Mouse (Mus musculus) heart, postnatal 10 days (tissue): ENCODE measurements around the gene Slc22a5. TPM values are rescaled to one million over a fixed set of nuclear protein-coding genes. Genes with fewer than 3 reads are reported as not detected.

Experiments used
- DNase-seq, 2 experiments: peaks; one replicate each; pipeline ENCODE4 v3.0.0; 2021
- intact Hi-C: fragments of 180-260 bp; cut with DNase I; formaldehyde crosslinking; loops from one replicate; pipeline ENCODE4 v1.15.1; 2025
- total RNA-seq, 2 experiments: library from RNA; stranded (reverse); gene quantifications; 2 replicates each; pipeline ENCODE4 v1.2.3; 2021

Slc22a5 gene
- total RNA-seq, 2 experiments from 2014 or later = 18.3 to 20.9 TPM

DNA sequence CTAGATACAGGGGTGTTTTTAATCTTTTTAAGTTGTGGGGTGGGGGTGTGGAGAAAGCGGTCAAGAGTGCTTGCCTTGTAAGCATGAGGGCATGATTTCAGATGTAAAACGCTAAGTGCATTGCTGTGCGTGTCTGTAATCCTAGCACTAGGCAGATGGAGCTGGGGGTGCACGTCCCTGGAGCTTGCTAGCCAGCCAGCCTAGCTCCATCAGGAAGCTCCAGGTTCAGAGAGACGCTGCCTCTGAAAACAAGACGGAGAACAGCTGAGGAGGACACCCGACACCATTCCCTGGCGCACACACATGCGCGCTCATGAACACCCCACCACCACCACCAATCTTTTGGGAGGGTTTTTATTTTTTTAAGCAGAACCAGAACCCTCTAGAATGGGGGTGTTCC lies 48.4 kb downstream of the Slc22a5 start:
- DNase-seq = no peak
- intact Hi-C loops = no loop called here

DNA sequence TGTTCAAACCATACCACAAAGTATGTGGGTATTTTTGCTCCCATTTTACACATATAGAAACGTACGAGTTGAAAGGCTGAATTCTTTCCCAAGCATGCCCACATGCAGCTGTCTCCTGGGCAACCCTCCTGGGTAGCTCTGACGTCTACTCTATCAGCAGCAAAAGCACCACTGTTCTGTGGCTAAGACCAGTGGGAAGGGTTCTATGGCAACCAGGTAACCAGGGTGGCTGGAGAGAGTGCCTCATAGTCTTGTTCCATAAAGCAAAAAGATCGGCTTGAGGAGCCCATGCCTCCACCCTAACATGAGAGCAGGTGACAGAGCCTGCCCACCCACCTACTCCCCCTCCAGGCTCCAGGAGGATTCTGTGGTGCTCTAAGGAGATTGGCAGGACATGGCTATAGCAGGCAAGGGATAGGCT lies 49.3 kb downstream of the Slc22a5 start:
- intact Hi-C loops = no loop called here
- no peak for DNase-seq

GRCm38 (mm10) chr11:53841514-53841913 lies 49.9 kb downstream of the Slc22a5 start:
- DNase-seq = no peak
- intact Hi-C loops = no loop called here

- DNase-seq = no peak
- intact Hi-C loops = no loop called here
These were observed 51.5 kb downstream of the Slc22a5 start for GRCm38 (mm10) chr11:53839663-53840642.

DNA sequence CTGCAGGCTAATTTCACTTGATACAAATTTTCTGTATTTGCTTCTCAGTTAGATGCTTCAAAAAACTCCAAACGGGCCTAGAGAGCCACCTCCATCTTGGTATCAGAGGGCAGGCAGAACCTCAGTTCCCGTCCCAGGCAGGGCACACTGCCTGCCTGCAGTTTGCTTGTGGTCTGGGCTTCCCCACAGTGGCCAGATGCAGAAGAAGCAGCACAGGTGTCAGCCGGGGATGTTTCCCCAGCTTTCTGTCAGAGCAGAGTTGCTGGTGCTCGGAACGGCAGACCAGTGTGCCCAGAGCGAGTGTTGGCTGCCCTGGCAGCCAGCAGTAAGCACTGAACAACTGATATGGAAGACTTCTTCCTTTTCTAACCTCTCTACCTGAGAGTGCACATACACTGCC lies 52.3 kb downstream of the Slc22a5 start:
- DNase-seq = no peak
- intact Hi-C loops = no loop called here

- intact Hi-C loops = no loop called here
These were observed 53.7 kb downstream of the Slc22a5 start for GRCm38 (mm10) chr11:53837731-53838130.

DNA sequence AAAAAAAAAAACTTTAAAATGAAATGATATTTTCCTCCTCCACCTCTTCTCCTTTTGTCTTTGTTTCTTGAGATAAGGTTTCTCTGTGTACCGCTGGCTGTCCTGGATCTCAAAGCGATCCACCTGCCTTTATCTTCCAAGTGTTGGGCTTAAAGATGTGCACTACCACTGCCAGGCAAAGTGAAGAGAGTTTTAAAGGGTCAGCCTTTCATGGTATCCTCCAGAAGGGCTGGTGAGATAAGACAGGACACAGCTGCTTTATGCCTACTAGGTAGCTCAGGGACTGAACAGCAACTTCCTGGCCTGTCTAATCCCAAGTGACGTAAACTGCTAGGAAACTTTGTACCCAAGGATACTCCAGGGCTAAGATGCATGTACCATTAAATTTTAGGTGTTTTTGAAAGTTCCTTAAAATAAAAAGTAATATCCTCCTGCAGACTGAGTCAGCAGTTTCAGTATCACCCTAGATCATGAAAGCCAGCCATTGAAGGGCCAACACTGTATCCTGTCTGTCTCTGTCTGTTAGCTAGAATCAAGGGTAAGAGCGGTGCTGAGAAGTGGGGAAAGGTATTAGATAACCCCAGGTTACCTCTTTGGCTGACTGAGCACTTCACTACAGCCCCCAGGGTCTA lies 56.0 kb downstream of the Slc22a5 start:
- intact Hi-C loops = no loop called here
- no peak for DNase-seq

More at GRCm38 (mm10) chr11:53837731-53838130, 53.7 kb downstream of the Slc22a5 start:
- no peak for DNase-seq

GRCm38 (mm10) chr11:53825409-53825808 lies 66.1 kb downstream of the Slc22a5 start:
- no peak for DNase-seq
- intact Hi-C loops = no loop called here

DNA sequence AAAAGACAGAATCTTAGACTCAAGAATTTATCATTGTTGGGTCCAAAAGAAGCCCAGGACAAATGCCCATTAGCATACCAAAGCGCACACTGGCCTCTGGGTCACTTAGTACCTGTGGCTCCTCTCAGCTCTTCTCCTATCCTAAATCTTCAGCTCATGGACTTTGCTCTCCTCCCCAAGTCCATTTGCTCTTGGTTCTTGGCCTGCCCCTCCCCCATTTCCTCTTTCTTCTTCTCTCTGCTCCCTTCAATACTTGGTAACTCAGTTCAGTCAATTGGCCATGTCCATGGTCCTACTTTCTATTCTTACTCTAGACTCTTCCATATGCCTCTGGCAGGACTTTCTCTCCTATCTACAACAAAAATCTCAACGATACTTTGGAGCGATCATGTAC lies 69.5 kb downstream of the Slc22a5 start:
- intact Hi-C loops = no loop called here
- DNase-seq = no peak

DNA sequence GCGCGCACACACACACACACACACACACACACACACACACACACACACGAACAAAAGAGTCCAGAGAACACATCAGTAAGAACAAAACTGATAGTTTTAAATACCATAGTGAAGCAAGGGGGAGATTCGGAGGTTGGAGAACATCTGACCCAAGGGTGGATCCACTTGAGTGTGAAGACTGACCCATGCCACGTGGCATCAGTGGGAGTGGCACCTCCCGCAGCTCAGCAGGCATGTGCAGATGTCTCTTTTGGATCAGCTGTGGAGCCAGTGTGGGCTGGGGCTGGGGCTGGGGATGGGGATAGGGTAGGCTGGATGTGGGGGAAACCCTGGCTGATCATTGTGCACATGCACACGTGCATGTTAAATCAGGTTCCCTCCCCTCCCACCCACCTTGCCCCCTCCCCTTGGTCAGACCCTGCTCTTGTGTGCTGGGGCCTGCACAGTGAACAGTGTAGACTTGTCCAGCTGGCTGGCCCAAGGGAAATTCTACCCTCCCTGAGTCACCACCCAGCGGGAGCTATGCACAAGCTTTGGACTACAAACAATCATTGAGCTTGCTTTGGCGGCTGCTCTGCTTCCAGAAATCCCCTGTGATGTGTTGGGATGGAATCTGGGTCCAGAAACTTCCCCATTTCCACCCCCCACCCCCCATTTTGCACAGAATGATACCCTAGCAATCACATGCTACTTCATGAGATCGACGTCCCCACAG lies 70.1 kb downstream of the Slc22a5 start:
- peak in 1 of 2 experiments; percentile 40 for DNase-seq
- intact Hi-C loops = no loop called here

DNA sequence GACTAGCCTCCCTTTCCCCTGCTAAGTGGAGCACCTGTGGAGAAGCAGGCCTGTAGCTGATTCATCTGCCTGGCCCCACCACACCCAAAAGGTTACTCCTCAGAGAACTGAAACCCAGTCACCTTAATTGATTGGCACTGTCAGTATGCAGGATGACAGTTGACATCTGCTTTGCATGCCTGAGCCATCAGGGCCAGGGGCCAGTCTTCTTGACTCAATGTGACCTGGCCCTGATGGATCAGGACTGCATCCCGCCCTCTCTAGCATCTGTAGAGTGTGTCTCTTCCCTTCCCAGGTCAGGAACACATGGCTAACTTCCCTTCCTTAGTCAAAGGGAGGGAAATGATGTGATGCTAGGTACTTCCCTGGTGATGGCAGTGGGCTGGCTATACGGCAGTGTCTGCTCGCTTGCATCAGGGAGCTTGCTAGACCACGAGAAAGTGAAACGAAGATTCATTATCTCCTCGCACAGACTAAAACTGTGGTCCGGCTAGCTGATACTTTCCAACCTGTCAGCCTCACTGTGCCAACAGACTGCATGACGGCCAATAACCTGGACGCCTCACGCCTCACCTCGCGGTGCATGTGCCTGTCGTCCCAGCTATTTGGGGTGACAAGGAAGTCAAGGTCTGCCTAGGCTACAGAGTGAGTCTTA lies 70.8 kb downstream of the Slc22a5 start:
- intact Hi-C loops = no loop called here
- DNase-seq = no peak

- no peak for DNase-seq
- intact Hi-C loops = no loop called here
These were observed 71.9 kb downstream of the Slc22a5 start for GRCm38 (mm10) chr11:53819511-53819910.

DNA sequence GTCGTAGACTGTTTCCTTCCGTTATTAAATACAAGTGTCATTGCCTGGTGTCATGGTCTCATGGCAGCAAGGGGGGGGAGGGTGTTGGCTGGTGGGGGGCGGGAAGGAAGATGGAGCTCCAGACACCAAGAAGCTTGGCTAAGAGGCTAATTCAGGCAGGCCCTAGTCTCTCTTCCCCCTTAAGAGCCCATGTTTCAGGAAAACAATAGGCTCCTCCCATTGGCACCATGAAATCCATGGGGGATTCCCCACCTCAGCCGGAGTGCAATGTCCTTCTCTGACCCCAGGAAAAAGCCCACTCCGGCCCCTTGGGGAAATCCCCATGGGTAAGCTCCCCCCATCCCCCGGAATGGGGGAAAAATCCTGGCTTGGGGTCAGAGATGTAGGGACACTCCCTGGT lies 72.7 kb downstream of the Slc22a5 start:
- peak in 1 of 2 experiments; percentile 60 for DNase-seq
- intact Hi-C loops = no loop called here

DNA sequence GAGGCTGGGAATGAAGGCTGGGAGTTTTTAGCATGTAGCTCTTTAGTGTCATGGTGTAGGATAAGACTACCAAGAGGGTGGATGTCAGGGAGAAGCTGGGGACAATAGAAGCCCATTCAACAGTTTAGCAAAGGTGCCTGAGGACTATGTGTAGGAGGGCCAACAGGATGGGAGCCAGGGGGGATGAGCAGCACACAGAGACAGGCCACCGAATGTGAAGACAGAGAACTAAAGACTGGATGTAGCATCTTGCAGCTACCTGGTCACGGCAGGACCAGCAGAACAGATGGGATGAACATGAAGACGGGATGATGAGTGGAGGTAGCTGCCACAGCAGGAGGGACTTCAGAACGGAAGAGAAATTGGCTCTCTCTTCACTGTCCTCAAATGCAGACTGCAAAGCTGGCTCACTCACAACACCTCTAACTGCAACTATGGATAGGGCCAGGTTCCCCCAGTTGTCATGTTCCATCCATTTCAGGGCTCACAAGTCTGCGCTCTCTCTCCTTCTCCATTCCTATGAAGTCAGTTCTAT lies 74.6 kb downstream of the Slc22a5 start:
- intact Hi-C loops = no loop called here
- DNase-seq = no peak

DNA sequence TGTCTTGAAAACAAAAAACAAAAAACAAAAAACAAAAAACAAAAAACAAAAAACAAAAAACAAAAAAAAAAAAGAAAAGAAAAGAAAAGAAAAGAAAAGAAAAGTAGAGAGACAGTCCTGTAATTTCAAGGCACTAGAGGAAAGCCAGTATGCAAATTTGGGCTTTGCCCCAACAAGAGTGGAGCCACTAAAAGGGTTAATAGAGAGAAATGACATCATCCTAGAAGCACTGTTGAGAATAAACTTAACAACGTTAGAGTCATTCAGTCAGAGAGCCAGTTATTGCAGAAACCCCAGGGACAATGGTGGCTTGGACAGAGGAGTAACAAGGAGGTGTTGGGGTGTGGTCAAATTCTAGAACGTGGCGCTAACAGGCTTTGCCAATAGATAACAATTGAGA lies 76.7 kb downstream of the Slc22a5 start:
- intact Hi-C loops = no loop called here
- DNase-seq = no peak

Other genes with a start within 250 kb of the Slc22a5 start
- gene Rad50, start 184.3 kb downstream of the Slc22a5 start, total RNA-seq = 10 to 100 TPM in 1 of 2 experiments, 1 to 10 TPM in 1; 10.0 to 11.2 TPM
- not detected for gene Il5, start 170.9 kb downstream of the Slc22a5 start, total RNA-seq
- 10 to 100 TPM; 15.3 to 18.4 TPM for gene Irf1, start 121.6 kb downstream of the Slc22a5 start, total RNA-seq
- gene Gm17334, start 118.5 kb downstream of the Slc22a5 start, total RNA-seq = under 1 TPM in 1 of 2 experiments, not detected in 1; 0.30 TPM
- 1 to 10 TPM; 1.9 to 2.0 TPM for gene Gm12216, start 32.4 kb downstream of the Slc22a5 start, total RNA-seq
- 1 to 10 TPM; 2.1 to 2.2 TPM for gene Slc22a21, start 88.7 kb upstream of the Slc22a5 start, total RNA-seq
- 1 to 10 TPM; 1.9 to 2.2 TPM for gene Slc22a4, start 136.4 kb upstream of the Slc22a5 start, total RNA-seq
- gene Pdlim4, start 177.4 kb upstream of the Slc22a5 start, total RNA-seq = 10 to 100 TPM; 23.4 to 28.2 TPM
- 10 to 100 TPM; 36.8 to 37.0 TPM for gene P4ha2, start 208.4 kb upstream of the Slc22a5 start, total RNA-seq